Mouse (Mus musculus): ENCODE measurements around the gene Dip2b. TPM values are rescaled to one million over a fixed set of nuclear protein-coding genes. Genes with fewer than 3 reads are reported as not detected.

The Dip2b gene
- polyA plus RNA-seq, 1 experiment from 2014 or later, result 2.3 TPM

DNA sequence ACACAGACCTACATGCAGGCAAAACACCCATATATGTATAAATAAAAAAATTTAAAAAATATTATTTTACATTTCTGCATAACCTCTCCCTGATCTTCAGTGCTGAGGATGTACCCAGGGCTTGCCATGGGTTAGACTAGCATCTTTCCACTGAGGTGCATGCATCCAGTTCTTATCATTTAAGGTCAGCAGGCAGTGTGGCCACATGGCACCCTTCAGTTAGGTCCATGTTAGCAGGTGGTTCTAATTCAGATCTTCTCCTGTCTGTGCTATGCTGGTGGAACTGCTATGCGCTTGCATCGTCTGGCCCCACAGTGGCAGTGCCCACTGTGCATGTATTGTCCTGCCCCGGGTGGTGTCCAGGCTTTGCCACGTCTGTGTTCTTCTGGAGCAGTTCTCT, 37.9 kb downstream of the Dip2b start:
- ATAC-seq, result peak; percentile 37
- WGBS (ENCODE audit: insufficient replicate concordance), result 68% methylated on average over 4 of the region's 4 CpGs
- Histone ChIP-seq H3K9ac (replicated peaks) (no peak overlapping the region), H3K27ac (ENCODE audit: low read depth) (peak overlapping the region; percentile 25; the same call in 1 of the 2 replicates), H3K9me3 (ENCODE audit: low read length) (no peaks in the 10 kb centered on the region), H3K27me3 (ENCODE audit: insufficient read depth, low read length) (no peaks in the 10 kb centered on the region), H3K4me2 (ENCODE audit: low read depth, low read length) (no peak overlapping the region), H3K36me3 (replicated peaks; ENCODE audit: insufficient read depth, low read length) (no peaks in the 10 kb centered on the region), H3K4me1 (ENCODE audit: insufficient read depth) (peaks cover 47% of the 10 kb centered on the region), H3K4me3 (ENCODE audit: low read depth, low read length) (no peak overlapping the region)
- TF ChIP-seq CTCF (IDR thresholded peaks at IDR 0.05; ENCODE audit: low read depth), result no peak
- no peak for TF ChIP-seq EP300 (IDR thresholded peaks at IDR 0.05; ENCODE audit: low read depth)
- no peak for DNase-seq

GRCm38 (mm10) chr15:100080833-100081477, 42.5 kb downstream of the Dip2b start:
- TF ChIP-seq EP300 (IDR thresholded peaks at IDR 0.05; ENCODE audit: low read depth) (no peak), CTCF (IDR thresholded peaks at IDR 0.05; ENCODE audit: low read depth) (no peak)
- Histone ChIP-seq H3K9ac (replicated peaks) (no peak overlapping the region), H3K27me3 (ENCODE audit: insufficient read depth, low read length) (no peaks in the 10 kb centered on the region), H3K4me1 (ENCODE audit: insufficient read depth) (peaks cover 55% of the 10 kb centered on the region), H3K36me3 (replicated peaks; ENCODE audit: insufficient read depth, low read length) (no peaks in the 10 kb centered on the region), H3K4me3 (ENCODE audit: low read depth, low read length) (no peak overlapping the region), H3K4me2 (ENCODE audit: low read depth, low read length) (no peak overlapping the region), H3K9me3 (ENCODE audit: low read length) (no peaks in the 10 kb centered on the region), H3K27ac (ENCODE audit: low read depth) (peak overlapping the region; percentile 39; the same call in 1 of the 2 replicates)
- ATAC-seq (0 out of 2 replicates have a peak, but pooled peaks have one; percentile 29), DNase-seq (no peak)
- 41% methylated on average over 1 of the region's 1 CpGs for WGBS (ENCODE audit: insufficient replicate concordance)

DNA sequence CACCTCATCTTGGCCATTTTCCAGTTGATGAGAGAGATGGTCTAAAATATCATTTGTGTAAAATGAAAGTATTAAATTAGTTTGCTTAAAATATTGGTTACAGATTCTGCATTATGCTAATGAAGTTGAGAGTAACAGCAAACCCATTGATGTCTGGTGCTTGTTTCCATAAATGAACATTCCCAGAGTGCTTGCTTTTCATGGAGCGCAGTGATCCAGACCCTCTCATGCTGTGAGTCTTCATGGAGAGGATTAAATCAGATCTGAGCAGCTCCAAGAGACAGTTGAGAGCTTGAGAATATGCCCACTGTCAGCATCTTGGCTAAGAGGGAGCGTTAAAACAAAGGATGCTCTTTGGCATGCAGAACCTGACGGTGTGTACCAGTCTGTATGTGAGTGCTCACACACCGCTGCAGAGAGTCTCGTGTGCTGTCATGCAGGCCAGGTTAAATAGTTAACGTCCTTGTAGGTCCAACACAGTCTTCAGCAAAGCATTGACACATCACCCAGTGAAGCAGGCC, 43.1 kb downstream of the Dip2b start:
- Histone ChIP-seq H3K9me3 (ENCODE audit: low read length) (no peaks in the 10 kb centered on the region), H3K27me3 (ENCODE audit: insufficient read depth, low read length) (no peaks in the 10 kb centered on the region), H3K4me3 (ENCODE audit: low read depth, low read length) (no peak overlapping the region), H3K27ac (ENCODE audit: low read depth) (peak overlapping the region; percentile 39), H3K9ac (replicated peaks) (no peak overlapping the region), H3K4me2 (ENCODE audit: low read depth, low read length) (no peak overlapping the region), H3K36me3 (replicated peaks; ENCODE audit: insufficient read depth, low read length) (no peaks in the 10 kb centered on the region), H3K4me1 (ENCODE audit: insufficient read depth) (peaks cover 53% of the 10 kb centered on the region)
- TF ChIP-seq CTCF (IDR thresholded peaks at IDR 0.05; ENCODE audit: low read depth) (no peak), EP300 (IDR thresholded peaks at IDR 0.05; ENCODE audit: low read depth) (no peak)
- ATAC-seq (no peak), DNase-seq (no peak)
- WGBS (ENCODE audit: insufficient replicate concordance), result 84% methylated on average over 6 of the region's 6 CpGs

DNA sequence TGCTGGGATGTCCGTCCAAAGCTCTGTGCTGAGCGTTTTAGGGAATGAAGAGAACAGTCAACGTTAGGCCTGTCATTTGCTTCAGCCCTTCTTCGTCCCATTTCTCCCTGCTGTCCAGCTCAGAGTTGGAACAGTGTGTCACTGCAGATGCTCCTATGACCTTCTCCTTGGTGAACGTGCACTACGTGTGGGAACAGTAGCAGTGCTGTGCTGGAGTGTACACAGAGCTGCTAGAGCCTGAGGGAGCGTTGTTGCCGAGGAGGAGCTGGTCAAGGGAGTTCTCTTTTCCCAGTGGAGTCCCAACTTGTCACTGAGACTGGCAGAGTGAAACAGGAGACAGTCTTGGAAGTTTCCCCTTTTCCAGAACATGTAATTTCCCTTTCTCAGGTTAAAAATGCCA, 43.6 kb downstream of the Dip2b start:
- DNase-seq, result no peak
- no peak; the same call in 1 of the 2 replicates for ATAC-seq
- Histone ChIP-seq H3K27ac (ENCODE audit: low read depth) (peak overlapping the region; percentile 39), H3K4me1 (ENCODE audit: insufficient read depth) (peaks cover 50% of the 10 kb centered on the region), H3K4me2 (ENCODE audit: low read depth, low read length) (no peak overlapping the region), H3K9ac (replicated peaks) (no peak overlapping the region), H3K27me3 (ENCODE audit: insufficient read depth, low read length) (no peaks in the 10 kb centered on the region), H3K36me3 (replicated peaks; ENCODE audit: insufficient read depth, low read length) (no peaks in the 10 kb centered on the region), H3K4me3 (ENCODE audit: low read depth, low read length) (no peak overlapping the region), H3K9me3 (ENCODE audit: low read length) (no peaks in the 10 kb centered on the region)
- TF ChIP-seq EP300 (IDR thresholded peaks at IDR 0.05; ENCODE audit: low read depth) (no peak), CTCF (IDR thresholded peaks at IDR 0.05; ENCODE audit: low read depth) (no peak)
- 56% methylated on average over 8 of the region's 8 CpGs for WGBS (ENCODE audit: insufficient replicate concordance)

GRCm38 (mm10) chr15:100082733-100083132, 44.3 kb downstream of the Dip2b start:
- WGBS (ENCODE audit: insufficient replicate concordance), result 85% methylated on average over 5 of the region's 5 CpGs
- no peaks in the 10 kb centered on the region for H3K36me3 ChIP-seq (replicated peaks; ENCODE audit: insufficient read depth, low read length)
- no peaks in the 10 kb centered on the region for H3K9me3 ChIP-seq (ENCODE audit: low read length)
- H3K27ac ChIP-seq (ENCODE audit: low read depth), result peak overlapping the region; percentile 52; the same call in 1 of the 2 replicates
- H3K9ac ChIP-seq (replicated peaks), result no peak overlapping the region
- DNase-seq (no peak), ATAC-seq (no peak)
- H3K4me2 ChIP-seq (ENCODE audit: low read depth, low read length), result no peak overlapping the region
- peaks cover 43% of the 10 kb centered on the region for H3K4me1 ChIP-seq (ENCODE audit: insufficient read depth)
- H3K4me3 ChIP-seq (ENCODE audit: low read depth, low read length), result no peak overlapping the region
- no peaks in the 10 kb centered on the region for H3K27me3 ChIP-seq (ENCODE audit: insufficient read depth, low read length)
- no peak for TF ChIP-seq CTCF (IDR thresholded peaks at IDR 0.05; ENCODE audit: low read depth)
- TF ChIP-seq EP300 (IDR thresholded peaks at IDR 0.05; ENCODE audit: low read depth), result no peak

DNA sequence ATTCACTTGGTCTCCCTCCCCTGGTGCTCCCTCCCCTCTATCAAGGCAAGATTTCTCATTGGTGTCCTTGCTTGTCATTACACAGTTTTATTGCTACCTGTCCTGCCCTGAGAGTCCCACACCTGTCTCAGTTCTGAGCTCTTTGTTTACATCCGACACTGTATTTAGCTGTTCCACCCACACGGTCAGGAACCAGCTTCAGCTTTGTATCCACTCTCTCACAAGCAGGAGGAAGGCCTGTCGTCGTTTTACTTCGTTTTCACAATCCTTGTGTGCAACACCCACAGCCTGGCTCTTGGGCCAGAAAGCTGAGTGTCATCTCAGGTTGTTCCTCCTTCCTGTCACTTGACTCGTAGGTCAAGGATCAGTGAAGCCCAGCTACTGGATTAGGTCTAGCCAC, 45.4 kb downstream of the Dip2b start:
- no peaks in the 10 kb centered on the region for H3K9me3 ChIP-seq (ENCODE audit: low read length)
- H3K27ac ChIP-seq (ENCODE audit: low read depth), result peak overlapping the region; percentile 52; the same call in 1 of the 2 replicates
- ATAC-seq, result no peak
- H3K4me3 ChIP-seq (ENCODE audit: low read depth, low read length), result no peak overlapping the region
- H3K27me3 ChIP-seq (ENCODE audit: insufficient read depth, low read length), result no peaks in the 10 kb centered on the region
- DNase-seq, result peak; percentile 25
- WGBS (ENCODE audit: insufficient replicate concordance), result 43% methylated on average over 6 of the region's 6 CpGs
- H3K36me3 ChIP-seq (replicated peaks; ENCODE audit: insufficient read depth, low read length), result no peaks in the 10 kb centered on the region
- no peak overlapping the region for H3K9ac ChIP-seq (replicated peaks)
- no peak overlapping the region for H3K4me2 ChIP-seq (ENCODE audit: low read depth, low read length)
- H3K4me1 ChIP-seq (ENCODE audit: insufficient read depth), result peaks cover 41% of the 10 kb centered on the region
- TF ChIP-seq EP300 (IDR thresholded peaks at IDR 0.05; ENCODE audit: low read depth) (no peak), CTCF (IDR thresholded peaks at IDR 0.05; ENCODE audit: low read depth) (no peak)

All from liver, postnatal 0 days (tissue).